Mouse (Mus musculus) right cerebral cortex, postnatal 10 days (tissue): Measurements from ENCODE around the gene Lrrfip1.

Experiments used
- DNase-seq, 2 experiments: peaks; one replicate each; pipeline ENCODE4 v3.0.0; 2021; ENCODE audit warnings: low spot score in 2 of 2

Gene Lrrfip1

DNA sequence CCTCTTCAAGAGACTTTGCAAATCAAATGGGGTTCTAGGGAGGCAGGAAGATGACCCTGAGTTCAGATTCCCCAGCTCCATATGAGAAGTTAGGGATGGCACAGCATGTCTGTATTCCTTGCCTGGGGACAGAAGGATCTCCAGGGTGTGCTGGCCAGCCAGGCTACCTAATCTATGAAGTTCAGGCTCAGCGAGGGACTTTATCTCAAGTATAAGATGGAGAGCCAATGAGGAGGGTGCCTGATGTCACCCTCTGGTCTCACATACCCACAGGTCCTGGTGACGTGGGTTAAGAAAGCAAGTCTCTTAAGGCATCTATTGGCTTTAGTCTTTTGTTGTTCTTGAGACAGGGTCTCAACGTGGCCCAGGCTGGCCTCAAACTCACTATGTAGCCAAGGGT is 124.9 kb downstream of the Lrrfip1 start:
- no peak for DNase-seq

DNA sequence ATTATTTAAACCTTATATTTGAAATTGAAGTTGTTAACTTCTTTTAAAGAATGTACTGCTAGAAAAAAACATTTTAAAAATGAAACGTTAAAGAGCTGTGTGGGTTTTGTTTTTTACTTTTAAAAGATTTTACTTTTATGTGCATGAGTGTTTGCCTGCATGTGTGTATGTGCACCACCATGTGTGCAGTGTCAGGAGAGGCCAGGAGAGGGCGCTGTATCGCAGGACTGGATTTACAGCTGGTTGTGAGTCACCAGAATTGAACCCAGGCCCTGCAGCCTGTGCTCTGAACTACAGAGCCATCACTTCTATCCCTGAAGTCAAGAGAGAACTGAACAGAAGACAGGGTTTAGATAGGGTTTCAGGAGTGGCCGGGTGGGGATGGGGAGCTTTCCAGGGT is 130.3 kb downstream of the Lrrfip1 start:
- no peak for DNase-seq

DNA sequence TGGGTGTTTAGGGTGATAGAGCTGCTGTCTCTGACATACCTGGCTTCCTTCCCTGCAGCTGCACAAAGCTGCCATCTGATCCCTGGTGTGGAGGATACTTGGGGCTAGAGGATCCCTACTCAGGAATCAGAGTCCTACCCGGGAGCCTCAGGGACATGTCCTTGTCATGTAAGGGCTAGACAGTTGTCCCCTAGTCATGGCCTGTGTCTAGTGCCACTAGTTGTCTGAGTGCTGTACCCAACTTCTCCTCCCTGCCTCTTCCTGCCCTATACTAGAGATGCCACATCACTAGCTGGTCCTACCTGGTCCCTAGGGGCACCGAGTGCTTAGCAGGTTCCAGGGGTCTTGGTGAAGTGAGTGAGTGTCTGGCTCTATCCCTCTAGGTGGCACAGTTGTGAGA is 138.5 kb downstream of the Lrrfip1 start:
- DNase-seq: no peak

DNA sequence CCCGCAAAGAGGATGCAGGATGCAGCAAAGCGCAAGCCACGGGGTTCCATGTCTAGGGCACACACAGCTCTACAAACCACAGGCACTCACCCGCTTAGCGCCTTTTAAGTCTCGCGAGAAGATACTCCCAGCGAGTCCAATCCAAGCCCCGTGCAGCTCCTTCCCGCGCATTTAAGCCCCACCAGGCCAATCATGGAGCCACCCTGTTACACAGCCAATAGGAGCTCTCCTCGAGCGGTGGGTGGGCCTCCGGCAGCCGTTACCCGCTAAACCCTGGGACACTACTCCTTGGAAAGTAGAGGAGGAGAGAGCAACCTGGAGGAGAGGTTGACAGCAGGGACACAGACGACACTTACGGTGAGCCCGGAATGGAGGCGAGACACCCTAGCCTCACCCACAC is 146.3 kb downstream of the Lrrfip1 start, which contains the start of gene Rbm44:
Rbm44 (plus strand) TSS at position 277 of the 400 bp plus-strand sequence.
- no peak for DNase-seq

DNA sequence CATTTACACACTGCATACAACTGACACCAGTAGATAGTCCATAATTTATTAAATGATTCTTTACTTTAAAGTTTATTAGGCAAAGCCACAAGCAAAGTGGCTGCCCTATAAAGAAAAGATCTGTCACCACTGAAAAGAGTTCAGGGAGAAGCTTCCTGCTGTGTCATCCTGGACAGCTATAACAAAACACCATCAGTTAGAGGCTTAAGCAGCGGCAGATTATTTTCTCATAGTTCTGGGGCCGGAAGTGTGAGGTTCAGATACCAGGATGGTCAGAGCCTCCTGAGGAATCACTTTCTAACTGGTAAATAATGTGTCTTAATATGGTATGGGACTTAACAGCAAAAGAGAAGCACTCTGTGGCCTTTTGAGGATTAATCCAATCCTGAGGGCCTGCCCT is 153.0 kb downstream of the Lrrfip1 start:
- DNase-seq: peak in 1 of 2 experiments; percentile 4

DNA sequence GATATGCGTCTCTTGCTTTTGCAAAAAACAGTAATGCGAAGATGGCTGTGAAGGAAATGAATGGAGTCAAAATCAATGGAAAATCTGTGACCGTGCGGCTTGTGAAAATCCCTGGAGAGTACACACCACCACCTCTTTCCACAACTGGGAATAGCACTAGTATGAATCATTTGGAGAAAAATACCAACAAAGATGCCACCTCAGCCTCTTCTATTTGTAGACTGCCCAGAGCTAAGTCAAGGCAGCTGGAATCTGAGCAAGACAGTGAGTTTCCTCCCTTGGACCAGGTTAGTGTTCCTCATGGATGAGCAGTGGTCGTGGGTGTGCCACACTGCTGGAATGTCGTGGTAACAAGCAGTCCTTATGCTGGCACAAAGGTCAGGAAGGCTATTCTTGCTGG is 168.3 kb downstream of the Lrrfip1 start:
- no peak for DNase-seq

DNA sequence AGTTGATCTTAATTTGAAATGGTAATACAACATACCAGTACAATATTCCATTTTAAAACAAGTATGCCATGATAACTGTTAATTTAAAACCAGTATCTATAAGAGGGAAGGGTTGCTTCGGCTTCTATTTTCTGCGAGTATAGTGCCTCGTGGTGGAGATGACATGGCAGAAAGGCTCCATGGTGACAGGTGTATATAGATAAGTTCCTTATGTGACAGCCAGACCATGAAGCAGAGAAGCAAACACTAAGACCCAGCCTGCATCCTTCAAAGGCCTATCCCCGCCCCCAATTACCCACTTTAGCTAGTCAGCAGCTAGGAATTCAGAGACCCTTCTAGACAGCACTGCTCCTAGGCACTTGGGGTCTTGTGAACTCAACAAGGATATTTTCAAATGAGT is 170.6 kb downstream of the Lrrfip1 start:
- no peak for DNase-seq

DNA sequence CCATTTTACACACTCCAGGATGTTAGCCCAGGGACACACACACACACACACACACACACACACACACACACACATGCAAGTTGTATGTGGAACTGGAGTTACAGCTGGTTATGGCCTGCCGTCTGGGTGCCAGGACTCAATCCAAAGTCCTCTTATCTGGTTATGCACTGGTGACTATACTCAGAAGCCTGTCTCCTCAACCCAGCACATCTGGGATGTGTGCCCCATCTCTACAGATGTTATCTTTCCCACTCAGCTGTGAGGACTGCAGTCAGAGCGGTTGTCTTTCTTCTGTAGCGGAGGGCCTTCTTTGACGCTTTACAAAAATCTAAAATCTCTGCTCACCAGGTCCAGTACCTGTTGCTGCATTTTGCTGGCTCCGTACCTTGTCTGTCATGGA is 176.3 kb downstream of the Lrrfip1 start:
- DNase-seq: no peak

DNA sequence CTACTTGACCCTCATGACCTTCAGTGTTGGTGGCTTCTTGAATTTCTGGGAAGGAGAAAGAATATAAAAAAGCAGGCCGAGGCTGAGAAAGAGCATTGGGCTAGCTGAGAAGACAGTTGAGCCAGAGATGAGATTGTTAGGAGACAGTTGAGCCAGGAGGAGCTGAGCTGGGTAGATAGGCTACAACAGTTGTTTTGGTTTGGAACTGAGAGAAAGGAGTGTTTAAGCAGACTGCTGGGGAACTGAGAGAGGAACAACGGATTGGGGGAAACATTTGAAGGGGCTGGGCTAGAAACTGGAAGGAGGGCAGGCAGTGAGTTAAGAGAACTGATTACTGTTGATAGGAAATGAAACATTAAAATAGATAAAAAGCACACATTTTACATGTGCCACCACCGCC is 177.5 kb downstream of the Lrrfip1 start:
- no peak for DNase-seq

DNA sequence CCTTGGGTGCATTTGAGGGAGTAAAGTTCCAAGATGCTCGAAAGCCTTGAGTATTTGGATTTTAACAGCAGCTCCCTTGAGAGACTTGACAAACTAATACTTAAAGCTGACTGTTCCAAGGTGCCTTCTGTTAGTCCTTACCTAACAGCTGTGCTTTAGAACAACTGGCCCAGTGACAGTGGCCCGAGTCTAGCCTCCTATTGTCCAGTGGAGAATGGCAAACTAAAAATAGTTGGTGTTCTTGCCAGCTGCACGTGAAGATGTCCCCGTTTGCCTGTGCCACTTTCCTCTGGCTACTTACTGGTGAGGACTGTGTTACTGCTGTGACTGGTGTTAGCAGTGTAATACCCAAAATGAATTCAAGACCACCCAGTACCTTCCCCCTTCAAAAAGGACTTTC is 178.3 kb downstream of the Lrrfip1 start:
- no peak for DNase-seq
